Mouse (Mus musculus) liver, adult 2 months (tissue): ENCODE data around the gene Isyna1. TPM values are rescaled to one million over a fixed set of nuclear protein-coding genes. Genes with fewer than 3 reads are reported as not detected.
A peak's percentile ranks its signal among the peaks of the same experiment; 100 is the strongest.

Experiments used
- DNase-seq: peaks from one replicate; pipeline ENCODE4 v3.0.0-alpha.2; 2011; ENCODE audit warnings: low read depth, low spot score; ENCODE audit errors: extremely low read depth
- H3K27ac ChIP-seq: fragments of 200-500 bp; replicated peaks from 2 replicates; pipeline ENCODE4 v1.5.1; 2012; ENCODE audit warnings: low read depth, mild to moderate bottlenecking, control low read depth, inconsistent platforms, low read length; ENCODE audit not compliant: insufficient read depth
- H3K27me3 ChIP-seq: fragments of 200-500 bp; 2 replicates; pipeline ENCODE4 v1.6.1; 2012; ENCODE audit warnings: mild to moderate bottlenecking, moderate library complexity, low read length, inconsistent platforms; ENCODE audit not compliant: control insufficient read depth, insufficient read depth
- H3K36me3 ChIP-seq: fragments of 200-500 bp; 2 replicates; pipeline ENCODE4 v1.6.1; 2012; ENCODE audit warnings: low read length, inconsistent platforms; ENCODE audit not compliant: control insufficient read depth, insufficient read depth
- H3K4me1 ChIP-seq: fragments of 200-500 bp; 2 replicates; pipeline ENCODE4 v1.6.1; 2011; ENCODE audit warnings: low read length; ENCODE audit not compliant: control insufficient read depth, insufficient read depth
- H3K4me3 ChIP-seq: fragments of 200-500 bp; 2 replicates; pipeline ENCODE4 v1.5.1; 2011; ENCODE audit warnings: low read depth, mild to moderate bottlenecking, control low read depth, low read length, moderate library complexity; ENCODE audit not compliant: insufficient read depth
- H3K79me2 ChIP-seq: fragments of 200-500 bp; 2 replicates; pipeline ENCODE4 v1.6.1; 2012; ENCODE audit warnings: inconsistent platforms, mild to moderate bottlenecking, low read length, moderate library complexity; ENCODE audit not compliant: control insufficient read depth, insufficient read depth
- H3K9ac ChIP-seq: fragments of 200-500 bp; 2 replicates; pipeline ENCODE4 v1.6.1; 2012; ENCODE audit warnings: low read depth, mild to moderate bottlenecking, control low read depth, inconsistent platforms, low read length
- CTCF ChIP-seq: fragments of 200-500 bp; IDR thresholded peaks from 2 replicates; pipeline ENCODE4 v1.5.1; 2011; ENCODE audit warnings: low read depth, low read length, control low read depth
- POLR2A ChIP-seq: fragments of 200-500 bp; IDR thresholded peaks from 2 replicates; pipeline ENCODE4 v1.6.1; 2011; ENCODE audit warnings: low read length, control low read depth; ENCODE audit not compliant: insufficient read depth; ENCODE audit errors: extremely low read depth
- WGBS: fragments of 180-500 bp; shearing (Covaris S2); methylation state at CpG from one replicate; pipeline ENCODE4 v1.1.7; 2018; 5-methylcytosine and 5-hydroxymethylcytosine counted together
- polyA plus RNA-seq: library from polyadenylated mRNA; depleted of rRNA; stranded (reverse); fragments of >200 nt; gene quantifications from 2 replicates; pipeline ENCODE4 v1.2.3, GENCODE M21; 2012; rRNA removed
- total RNA-seq: library from RNA; depleted of rRNA; stranded (reverse); fragments of >200 nt; gene quantifications from 2 replicates; pipeline ENCODE4 v1.2.3, GENCODE M21; 2014; rRNA removed

Isyna1 gene
- total and polyA plus RNA-seq, 2 experiments: 3.2 to 16.6 TPM

GRCm38 (mm10) chr8:70644065-70644464, 49.9 kb downstream of the Isyna1 start:
- Histone ChIP-seq H3K4me1 (peaks cover 35% of the 10 kb centered on the region), H3K27ac (no peak overlapping the region), H3K36me3 (no peaks in the 10 kb centered on the region), H3K79me2 (no peaks in the 10 kb centered on the region), H3K9ac (no peak overlapping the region), H3K27me3 (no peaks in the 10 kb centered on the region), H3K4me3 (no peak overlapping the region)
- TF ChIP-seq CTCF (no peak), POLR2A (no peak)
- DNase-seq: no peak
- 92% methylated on average over 2 of the region's 2 CpGs for WGBS

GRCm38 (mm10) chr8:70645501-70646224, 51.5 kb downstream of the Isyna1 start:
- TF ChIP-seq POLR2A: no peak
- no peak for TF ChIP-seq CTCF
- DNase-seq: peak; percentile 70
- Histone ChIP-seq H3K79me2 (no peaks in the 10 kb centered on the region), H3K36me3 (peaks cover 8% of the 10 kb centered on the region; the same call in 1 of the 2 replicates), H3K4me3 (no peak overlapping the region), H3K9ac (peak overlapping the region; percentile 14), H3K4me1 (peaks cover 41% of the 10 kb centered on the region), H3K27ac (peak overlapping the region; percentile 92), H3K27me3 (no peaks in the 10 kb centered on the region)
- WGBS: 42% methylated on average over 17 of the region's 17 CpGs

- no peak overlapping the region for H3K4me3 ChIP-seq
- no peak for TF ChIP-seq POLR2A
- no peak for TF ChIP-seq CTCF
- peaks cover 11% of the 10 kb centered on the region; the same call in 1 of the 2 replicates for H3K36me3 ChIP-seq
- H3K27ac ChIP-seq: peak overlapping the region; percentile 92
- H3K9ac ChIP-seq: peak overlapping the region; percentile 19; the same call in 1 of the 2 replicates
- no peaks in the 10 kb centered on the region for H3K27me3 ChIP-seq
- H3K79me2 ChIP-seq: no peaks in the 10 kb centered on the region
- 49% methylated on average over 6 of the region's 6 CpGs for WGBS
- DNase-seq: no peak
- peaks cover 41% of the 10 kb centered on the region for H3K4me1 ChIP-seq
Measured at GRCm38 (mm10) chr8:70646369-70646768, 52.2 kb downstream of the Isyna1 start.

GRCm38 (mm10) chr8:70646775-70647174, 52.6 kb downstream of the Isyna1 start:
- Histone ChIP-seq H3K4me1 (peaks cover 41% of the 10 kb centered on the region), H3K9ac (0 out of 2 replicates have a peak overlapping the region, but pooled peaks have one; percentile 19), H3K27me3 (no peaks in the 10 kb centered on the region), H3K79me2 (no peaks in the 10 kb centered on the region), H3K4me3 (no peak overlapping the region), H3K36me3 (peaks cover 13% of the 10 kb centered on the region; the same call in 1 of the 2 replicates), H3K27ac (peak overlapping the region; percentile 92)
- no peak for TF ChIP-seq CTCF
- no peak for TF ChIP-seq POLR2A
- peak; percentile 93 for DNase-seq

Other genes with a start within 250 kb of the Isyna1 start
- gene Upf1, start 241.1 kb upstream of the Isyna1 start, total RNA-seq: 19.0 and 26.3 TPM in 2 replicates
- gene Upf1, start 241.1 kb upstream of the Isyna1 start, polyA plus RNA-seq: 20.3 and 22.3 TPM in 2 replicates
- gene Comp, start 220.8 kb upstream of the Isyna1 start, total RNA-seq: not detected in 2 replicates
- gene Comp, start 220.8 kb upstream of the Isyna1 start, polyA plus RNA-seq: 0.24 TPM in 1 of 2 replicates, not detected in the other
- 1.2 and 1.9 TPM in 2 replicates for gene Crtc1, start 154.8 kb upstream of the Isyna1 start, total RNA-seq
- gene Crtc1, start 154.8 kb upstream of the Isyna1 start, polyA plus RNA-seq: 6.9 and 8.2 TPM in 2 replicates
- 3.5 and 4.5 TPM in 2 replicates for gene Klhl26, start 117.4 kb upstream of the Isyna1 start, total RNA-seq
- 13.7 and 15.3 TPM in 2 replicates for gene Klhl26, start 117.4 kb upstream of the Isyna1 start, polyA plus RNA-seq
- gene Tmem59l, start 107.0 kb upstream of the Isyna1 start, total RNA-seq: 0.34 TPM in 1 of 2 replicates, not detected in the other
- gene Tmem59l, start 107.0 kb upstream of the Isyna1 start, polyA plus RNA-seq: 0.10 TPM in 1 of 2 replicates, not detected in the other
- not detected in 2 replicates for gene Crlf1, start 101.2 kb upstream of the Isyna1 start, total RNA-seq
- not detected in 2 replicates for gene Crlf1, start 101.2 kb upstream of the Isyna1 start, polyA plus RNA-seq
- gene Rex1bd, start 87.6 kb upstream of the Isyna1 start, total RNA-seq: 60.8 and 75.2 TPM in 2 replicates
- gene Rex1bd, start 87.6 kb upstream of the Isyna1 start, polyA plus RNA-seq: 141 and 152 TPM in 2 replicates
- 750 and 1,062 TPM in 2 replicates for gene Uba52, start 83.6 kb upstream of the Isyna1 start, total RNA-seq
- gene Uba52, start 83.6 kb upstream of the Isyna1 start, polyA plus RNA-seq: 596 and 770 TPM in 2 replicates
- gene Fkbp8, start 66.6 kb upstream of the Isyna1 start, total RNA-seq: 271 and 321 TPM in 2 replicates
- 455 and 489 TPM in 2 replicates for gene Fkbp8, start 66.6 kb upstream of the Isyna1 start, polyA plus RNA-seq
- gene Kxd1, start 66.4 kb upstream of the Isyna1 start, total RNA-seq: 36.7 and 42.6 TPM in 2 replicates
- gene Kxd1, start 66.4 kb upstream of the Isyna1 start, polyA plus RNA-seq: 68.4 and 72.3 TPM in 2 replicates
- 10.0 and 13.6 TPM in 2 replicates for gene Ell, start 54.9 kb upstream of the Isyna1 start, total RNA-seq
- 19.6 and 25.0 TPM in 2 replicates for gene Ell, start 54.9 kb upstream of the Isyna1 start, polyA plus RNA-seq
- 2.3 and 5.0 TPM in 2 replicates for gene Ssbp4, start 14.5 kb downstream of the Isyna1 start, total RNA-seq
- gene Ssbp4, start 14.5 kb downstream of the Isyna1 start, polyA plus RNA-seq: 13.5 and 16.4 TPM in 2 replicates
- 1.4 and 2.3 TPM in 2 replicates for gene Lrrc25, start 21.8 kb downstream of the Isyna1 start, total RNA-seq
- 2.5 and 7.0 TPM in 2 replicates for gene Lrrc25, start 21.8 kb downstream of the Isyna1 start, polyA plus RNA-seq
- 5.8 and 12.6 TPM in 2 replicates for gene Gdf15, start 38.1 kb downstream of the Isyna1 start, total RNA-seq
- 23.8 and 27.7 TPM in 2 replicates for gene Gdf15, start 38.1 kb downstream of the Isyna1 start, polyA plus RNA-seq
- gene Pgpep1, start 66.0 kb downstream of the Isyna1 start, total RNA-seq: 39.1 and 42.6 TPM in 2 replicates
- gene Pgpep1, start 66.0 kb downstream of the Isyna1 start, polyA plus RNA-seq: 91.3 and 117 TPM in 2 replicates
- gene Lsm4, start 78.9 kb downstream of the Isyna1 start, total RNA-seq: 30.8 and 35.4 TPM in 2 replicates
- gene Lsm4, start 78.9 kb downstream of the Isyna1 start, polyA plus RNA-seq: 35.4 and 51.8 TPM in 2 replicates
- gene Jund, start 104.6 kb downstream of the Isyna1 start, total RNA-seq: 26.6 and 36.6 TPM in 2 replicates
- 111 and 120 TPM in 2 replicates for gene Jund, start 104.6 kb downstream of the Isyna1 start, polyA plus RNA-seq
- not detected in 2 replicates for gene Iqcn, start 109.1 kb downstream of the Isyna1 start, total RNA-seq
- gene Iqcn, start 109.1 kb downstream of the Isyna1 start, polyA plus RNA-seq: not detected in 2 replicates
- gene Gm3336, start 124.2 kb downstream of the Isyna1 start, total RNA-seq: 0.28 and 0.54 TPM in 2 replicates
- gene Gm3336, start 124.2 kb downstream of the Isyna1 start, polyA plus RNA-seq: 0.11 and 1.0 TPM in 2 replicates
- 10.6 and 16.3 TPM in 2 replicates for gene Pde4c, start 129.3 kb downstream of the Isyna1 start, total RNA-seq
- gene Pde4c, start 129.3 kb downstream of the Isyna1 start, polyA plus RNA-seq: 26.5 and 28.0 TPM in 2 replicates
- 2.7 and 4.1 TPM in 2 replicates for gene Rab3a, start 160.3 kb downstream of the Isyna1 start, total RNA-seq
- gene Rab3a, start 160.3 kb downstream of the Isyna1 start, polyA plus RNA-seq: 10.4 and 11.9 TPM in 2 replicates
- 13.7 and 20.9 TPM in 2 replicates for gene Mpv17l2, start 166.6 kb downstream of the Isyna1 start, total RNA-seq
- 33.9 and 39.3 TPM in 2 replicates for gene Mpv17l2, start 166.6 kb downstream of the Isyna1 start, polyA plus RNA-seq
- gene Pik3r2, start 182.3 kb downstream of the Isyna1 start, total RNA-seq: 7.7 and 10.9 TPM in 2 replicates
- 38.2 and 53.9 TPM in 2 replicates for gene Pik3r2, start 182.3 kb downstream of the Isyna1 start, polyA plus RNA-seq
- 14.8 and 16.7 TPM in 2 replicates for gene Mast3, start 210.7 kb downstream of the Isyna1 start, total RNA-seq
- 21.2 and 29.0 TPM in 2 replicates for gene Mast3, start 210.7 kb downstream of the Isyna1 start, polyA plus RNA-seq
- 0.37 and 0.40 TPM in 2 replicates for gene Il12rb1, start 214.1 kb downstream of the Isyna1 start, total RNA-seq
- 0.34 and 0.60 TPM in 2 replicates for gene Il12rb1, start 214.1 kb downstream of the Isyna1 start, polyA plus RNA-seq
- gene Arrdc2, start 245.3 kb downstream of the Isyna1 start, total RNA-seq: 15.6 and 33.8 TPM in 2 replicates
- gene Arrdc2, start 245.3 kb downstream of the Isyna1 start, polyA plus RNA-seq: 25.7 and 29.5 TPM in 2 replicates